Mouse (Mus musculus): ENCODE data around the gene Myo18a.

DNA sequence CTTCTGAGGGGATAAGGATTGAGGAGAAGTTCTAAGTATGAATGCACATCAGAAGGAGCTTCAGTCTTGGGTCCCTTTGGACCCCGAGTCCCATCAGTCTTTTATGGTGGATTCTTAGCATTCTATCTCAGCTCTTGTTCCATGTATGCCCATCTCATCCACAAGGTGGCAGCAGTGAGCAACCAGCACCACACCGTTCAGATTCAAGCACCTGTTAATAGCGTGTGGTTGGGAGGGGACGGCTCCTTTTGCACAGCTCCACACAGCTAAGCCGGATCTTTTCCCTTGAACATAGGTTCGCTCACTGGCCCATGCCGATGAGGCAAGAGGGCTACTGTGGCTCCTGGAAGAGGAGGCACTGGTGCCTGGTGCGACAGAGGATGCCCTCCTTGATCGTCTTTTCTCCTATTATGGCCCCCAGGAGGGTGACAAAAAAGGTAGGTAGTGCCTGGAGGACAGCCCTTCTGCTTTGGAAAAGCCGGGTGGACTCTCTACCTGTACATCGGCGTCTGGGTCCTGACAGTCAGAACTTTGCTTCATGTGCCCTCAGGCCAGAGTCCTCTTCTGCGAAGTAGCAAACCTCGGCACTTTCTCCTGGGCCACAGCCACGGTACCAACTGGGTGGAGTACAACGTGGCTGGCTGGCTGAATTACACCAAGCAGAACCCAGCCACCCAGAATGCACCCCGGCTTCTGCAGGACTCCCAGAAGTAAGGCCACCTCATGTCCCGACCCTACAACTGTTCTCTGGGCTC, 64.4 kb downstream of the Myo18a start:
- TF ChIP-seq CTCF (IDR thresholded peaks at IDR 0.05; ENCODE audit: control insufficient read depth, insufficient read depth, insufficient replicate concordance, low read depth, low read length) (peak; percentile 90), POLR2A (IDR thresholded peaks at IDR 0.05; ENCODE audit: control insufficient read depth, low read depth, low read length) (no peak)

Measured in testis, adult 2 months (tissue).